Mouse (Mus musculus) liver, postnatal 0 days (tissue): Measurements from ENCODE around the gene Sorbs1.

Source experiments
- CTCF ChIP-seq: sonication (generic); IDR thresholded peaks from 2 replicates; pipeline ENCODE4 v1.5.1; 2016; ENCODE audit warnings: antibody characterized with exemption, low read depth
- EP300 ChIP-seq: IDR thresholded peaks from 2 replicates; pipeline ENCODE4 v1.6.1; 2016; ENCODE audit warnings: antibody characterized with exemption, low read depth, mild to moderate bottlenecking

GRCm38 (mm10) chr19:40455248-40455647 lies 58.3 kb downstream of the Sorbs1 start:
- TF ChIP-seq CTCF (no peak), EP300 (no peak)
